Mouse (Mus musculus): ENCODE data around the gene Slc5a5.
"Not testable (repeated sequence)": the region's sequence is repeated elsewhere in the genome, so short reads cannot be mapped to it uniquely, and the experiment has no call there.

Slc5a5 gene

GRCm38 (mm10) chr8:70900872-70901387 lies 8.4 kb upstream of the Slc5a5 start:
- no peak for DNase-seq

- peak; percentile 38 for DNase-seq
Measured at GRCm38 (mm10) chr8:70899226-70899625, 6.7 kb upstream of the Slc5a5 start.

GRCm38 (mm10) chr8:70898661-70899198 lies 6.2 kb upstream of the Slc5a5 start:
- DNase-seq, result peak; percentile 62

GRCm38 (mm10) chr8:70897681-70898413 lies 5.3 kb upstream of the Slc5a5 start:
- DNase-seq, result peak; percentile 86

GRCm38 (mm10) chr8:70897021-70897680 lies 4.6 kb upstream of the Slc5a5 start, which contains the start of gene Rpl18a:
Gene Rpl18a (minus strand): TSS chr8:70897412.
- peak; percentile 97 for DNase-seq

- peak; percentile 65 for DNase-seq
Measured at GRCm38 (mm10) chr8:70896316-70897020, 3.9 kb upstream of the Slc5a5 start.

- DNase-seq, result not testable (repeated sequence)
Measured at GRCm38 (mm10) chr8:70895571-70896259, 3.2 kb upstream of the Slc5a5 start.

GRCm38 (mm10) chr8:70894771-70895545 lies 2.4 kb upstream of the Slc5a5 start:
- DNase-seq, result no peak

GRCm38 (mm10) chr8:70894385-70894720 lies 1.8 kb upstream of the Slc5a5 start:
- DNase-seq, result no peak

- DNase-seq, result peak; percentile 68
Measured at GRCm38 (mm10) chr8:70893656-70894384, 1.3 kb upstream of the Slc5a5 start.

GRCm38 (mm10) chr8:70892896-70893655 lies 519 bp upstream of the Slc5a5 start:
- DNase-seq, result no peak

- peak; percentile 58 for DNase-seq
Measured at GRCm38 (mm10) chr8:70891356-70891755, 1.2 kb downstream of the Slc5a5 start.

GRCm38 (mm10) chr8:70890656-70891055 lies 1.9 kb downstream of the Slc5a5 start:
- no peak for DNase-seq

GRCm38 (mm10) chr8:70887669-70888068 lies 4.9 kb downstream of the Slc5a5 start:
- no peak for DNase-seq

- no peak for DNase-seq
Measured at GRCm38 (mm10) chr8:70885612-70886011, 6.9 kb downstream of the Slc5a5 start.

GRCm38 (mm10) chr8:70884683-70885082 lies 7.9 kb downstream of the Slc5a5 start:
- no peak for DNase-seq

- DNase-seq, result no peak
Measured at GRCm38 (mm10) chr8:70884186-70884585, 8.4 kb downstream of the Slc5a5 start.

GRCm38 (mm10) chr8:70880546-70880945 lies 12.0 kb downstream of the Slc5a5 start:
- peak; percentile 62 for DNase-seq

GRCm38 (mm10) chr8:70880126-70880525 lies 12.4 kb downstream of the Slc5a5 start:
- DNase-seq, result peak; percentile 97

GRCm38 (mm10) chr8:70879500-70879899 lies 13.1 kb downstream of the Slc5a5 start:
- peak; percentile 81 for DNase-seq
